Mouse (Mus musculus) MEL (cell line): ENCODE results near the gene Gja1.

Source experiments
- CHD1 ChIP-seq: IDR thresholded peaks from 2 replicates; pipeline ENCODE4 v1.6.1; 2012; ENCODE audit warnings: low read depth, mild to moderate bottlenecking, inconsistent platforms, low read length, improper control_type of control experiment
- CTCF ChIP-seq, 3 experiments: IDR thresholded peaks in 2 of 3; conservative IDR thresholded peaks in 1 of 3; 2 replicates each; pipeline ENCODE4 v1.5.1; 2011 to 2012; ENCODE audit warnings: low read length in 3 of 3, low read depth in 2 of 3, mild to moderate bottlenecking in 2 of 3, improper control_type of control experiment in 1 of 3, inconsistent platforms in 1 of 3, mixed read lengths in 1 of 3, moderate library complexity in 1 of 3; ENCODE audit not compliant: control insufficient read depth in 1 of 3, insufficient read depth in 1 of 3, poor library complexity in 1 of 3, severe bottlenecking in 1 of 3
- GATA1 ChIP-seq: IDR thresholded peaks from 2 replicates; pipeline ENCODE4 v1.6.1; 2011; ENCODE audit warnings: low read depth, low read length, improper control_type of control experiment
- MAX ChIP-seq: IDR thresholded peaks from 2 replicates; pipeline ENCODE4 v1.6.1; 2011; ENCODE audit warnings: low read length, improper control_type of control experiment
- MYB ChIP-seq: IDR thresholded peaks from 2 replicates; pipeline ENCODE4 v1.6.1; 2011; ENCODE audit warnings: mild to moderate bottlenecking, low read depth, low read length, improper control_type of control experiment
- MYC ChIP-seq: IDR thresholded peaks from 2 replicates; pipeline ENCODE4 v1.6.1; 2011; ENCODE audit warnings: low read depth, mild to moderate bottlenecking, low read length, improper control_type of control experiment, moderate library complexity
- POLR2A ChIP-seq, 2 experiments: IDR thresholded peaks; 2 replicates each; pipeline ENCODE4 v1.6.1; 2011 to 2012; ENCODE audit warnings: low read length in 2 of 2, mild to moderate bottlenecking in 2 of 2, control low read depth in 1 of 2, improper control_type of control experiment in 1 of 2, low read depth in 1 of 2, moderate library complexity in 1 of 2; ENCODE audit not compliant: control insufficient read depth in 1 of 2, insufficient read depth in 1 of 2, poor library complexity in 1 of 2
- POLR2AphosphoS2 ChIP-seq: IDR thresholded peaks from 2 replicates; pipeline ENCODE4 v1.6.1; 2011; ENCODE audit warnings: low read length, improper control_type of control experiment
- SIN3A ChIP-seq: IDR thresholded peaks from 2 replicates; pipeline ENCODE4 v1.6.1; 2012; ENCODE audit warnings: low read length, improper control_type of control experiment, inconsistent platforms
- TAL1 ChIP-seq: IDR thresholded peaks from 2 replicates; pipeline ENCODE4 v1.6.1; 2012; ENCODE audit warnings: mild to moderate bottlenecking, inconsistent platforms, low read length, moderate library complexity, mixed read lengths
- UBTF ChIP-seq: IDR thresholded peaks from 2 replicates; pipeline ENCODE4 v1.6.1; 2012; ENCODE audit warnings: low read depth, mild to moderate bottlenecking, inconsistent platforms, low read length, improper control_type of control experiment, moderate library complexity, borderline replicate concordance; ENCODE audit not compliant: insufficient read depth
- ZC3H11A ChIP-seq: IDR thresholded peaks from 2 replicates; pipeline ENCODE4 v1.6.1; 2012; ENCODE audit warnings: low read depth, mild to moderate bottlenecking, inconsistent platforms, low read length, improper control_type of control experiment
- ZKSCAN1 ChIP-seq: IDR thresholded peaks from 2 replicates; pipeline ENCODE4 v1.6.1; 2012; ENCODE audit warnings: low read depth, mild to moderate bottlenecking, inconsistent platforms, low read length, improper control_type of control experiment, moderate library complexity

- no peak for TF ChIP-seq CTCF (IDR thresholded peaks at IDR 0.05 in 2 of 3, conservative IDR thresholded peaks at IDR 0.05 in 1 of 3; ENCODE audit: control insufficient read depth in 1 of 3, insufficient read depth in 1 of 3, low read depth in 2 of 3, low read length in 3 of 3, poor library complexity in 1 of 3, severe bottlenecking in 1 of 3)
- TF ChIP-seq MAX, result no peak
- no peak for TF ChIP-seq CHD1
- TF ChIP-seq MYB, result no peak
- no peak for TF ChIP-seq POLR2AphosphoS2
- no peak for TF ChIP-seq ZC3H11A
- no peak for TF ChIP-seq UBTF
- no peak for TF ChIP-seq GATA1
- TF ChIP-seq POLR2A (IDR thresholded peaks at IDR 0.05; ENCODE audit: control insufficient read depth in 1 of 2, insufficient read depth in 1 of 2, low read depth in 1 of 2, low read length in 2 of 2, poor library complexity in 1 of 2), result no peak
- TF ChIP-seq SIN3A, result no peak
- no peak for TF ChIP-seq MYC
- no peak for TF ChIP-seq ZKSCAN1
- TF ChIP-seq TAL1, result no peak
Observed at GRCm38 (mm10) chr10:56374169-56374568, 3.0 kb upstream of the Gja1 start.
